28 mouse cellular contexts compared by ENCODE assay signal in genomic region chr16:44976081-44976480, GRCm38 (mm10). TPM values are rescaled to one million over a fixed set of nuclear protein-coding genes. Genes with fewer than 3 reads are reported as not detected.
DNase-seq lines count a peak whose midpoint lies in the region; ATAC-seq and TF ChIP-seq lines count a peak whose summit lies in the region.
"Had no signal": no experiment of that assay in that cellular context is flagged by ENCODE, and none has a peak within 500 bp of the region (broad histone marks: within the 10 kb centered on the region; RNA-seq: fewer than 3 reads in every experiment).

No protein-coding gene starts in this region.

- no peak overlapping the region for H3K27ac ChIP-seq in embryonic facial prominence, embryonic 11.5 days (replicated peaks; ENCODE audit: low read depth, low read length)
- no peak overlapping the region for H3K27ac ChIP-seq in embryonic facial prominence, embryonic 10.5 days (replicated peaks)
- peak overlapping the region; percentile 34; the same call in 1 of the 2 replicates for H3K27ac ChIP-seq in embryonic fibroblast, embryonic 13.5 days (ENCODE audit: insufficient read depth, low read length)
- H3K27ac ChIP-seq: embryonic facial prominence, embryonic 13.5 days; forebrain, embryonic 10.5 days; forebrain, embryonic 13.5 days; heart, adult 2 months; heart, embryonic 10.5 days; heart, embryonic 13.5 days; hindbrain, embryonic 14.5 days; hindbrain, postnatal 0 days had no signal

- H3K9ac ChIP-seq in embryonic facial prominence, embryonic 11.5 days (replicated peaks; ENCODE audit: low read length) = no peak overlapping the region
- H3K9ac ChIP-seq: embryonic facial prominence, embryonic 13.5 days; forebrain, embryonic 13.5 days; heart, embryonic 13.5 days; hindbrain, embryonic 14.5 days had no signal

- H3K4me1 ChIP-seq in embryonic facial prominence, embryonic 11.5 days (ENCODE audit: control insufficient read depth, insufficient read depth, low read length) = no peaks in the 10 kb centered on the region
- H3K4me1 ChIP-seq in embryonic facial prominence, embryonic 10.5 days = peaks cover 3% of the 10 kb centered on the region; the same call in 1 of the 2 replicates
- no peaks in the 10 kb centered on the region; the same call in 1 of the 2 replicates for H3K4me1 ChIP-seq in embryonic fibroblast, embryonic 13.5 days (ENCODE audit: control insufficient read depth, insufficient read depth, low read length)
- H3K4me1 ChIP-seq: forebrain, embryonic 10.5 days; forebrain, embryonic 13.5 days; heart, embryonic 10.5 days; heart, embryonic 13.5 days had no signal

- no peak overlapping the region for H3K4me3 ChIP-seq in embryonic facial prominence, embryonic 11.5 days (ENCODE audit: low read depth, low read length)
- H3K4me3 ChIP-seq in embryonic facial prominence, embryonic 10.5 days = no peak overlapping the region
- H3K4me3 ChIP-seq in embryonic fibroblast, embryonic 13.5 days (ENCODE audit: insufficient read depth, low read length) = no peak overlapping the region
- H3K4me3 ChIP-seq: embryonic facial prominence, embryonic 13.5 days; forebrain, embryonic 10.5 days; forebrain, embryonic 13.5 days; heart, adult 2 months; heart, embryonic 10.5 days; heart, embryonic 13.5 days had no signal

- no peak overlapping the region for H3K4me2 ChIP-seq in embryonic facial prominence, embryonic 11.5 days (ENCODE audit: low read depth, low read length)
- H3K4me2 ChIP-seq: embryonic facial prominence, embryonic 13.5 days; forebrain, embryonic 13.5 days; heart, embryonic 13.5 days; hindbrain, embryonic 14.5 days had no signal

- no peaks in the 10 kb centered on the region for H3K36me3 ChIP-seq in embryonic facial prominence, embryonic 11.5 days (replicated peaks; ENCODE audit: control insufficient read depth, insufficient read depth, low read depth, low read length)
- H3K36me3 ChIP-seq in embryonic facial prominence, embryonic 10.5 days (replicated peaks) = no peaks in the 10 kb centered on the region
- H3K36me3 ChIP-seq: embryonic facial prominence, embryonic 13.5 days; forebrain, embryonic 10.5 days; heart, embryonic 10.5 days; heart, embryonic 13.5 days had no signal

- H3K27me3 ChIP-seq in embryonic facial prominence, embryonic 11.5 days (ENCODE audit: control insufficient read depth, insufficient read depth, low read length) = no peaks in the 10 kb centered on the region
- H3K27me3 ChIP-seq in embryonic facial prominence, embryonic 10.5 days (replicated peaks; ENCODE audit: low read depth, poor library complexity, severe bottlenecking) = no peaks in the 10 kb centered on the region
- H3K27me3 ChIP-seq: embryonic facial prominence, embryonic 13.5 days; forebrain, embryonic 13.5 days; heart, embryonic 13.5 days had no signal

- no peaks in the 10 kb centered on the region for H3K9me3 ChIP-seq in embryonic facial prominence, embryonic 11.5 days (replicated peaks; ENCODE audit: control insufficient read depth, low read length)
- H3K9me3 ChIP-seq in embryonic facial prominence, embryonic 10.5 days = 0 out of 2 replicates have a peak, but pooled peaks cover 3% of the 10 kb centered on the region
- H3K9me3 ChIP-seq: embryonic facial prominence, embryonic 13.5 days; forebrain, embryonic 10.5 days; forebrain, embryonic 13.5 days; heart, embryonic 10.5 days had no signal

- peak; percentile 7 for DNase-seq in embryonic facial prominence, embryonic 11.5 days (ENCODE audit: low spot score)
- DNase-seq in embryonic facial prominence, embryonic 10.5 days (ENCODE audit: low spot score) = no peak
- DNase-seq in 3T3-L1 (ENCODE audit: low read depth, low spot score) = peak; percentile 35
- DNase-seq in CD4-positive helper T cell, adult 2 months (ENCODE audit: low read depth, low spot score) = peak; percentile 16
- no peak for DNase-seq in liver
- DNase-seq in ovary, adult 18-20 months (ENCODE audit: low spot score) = no peak
- DNase-seq: adrenal gland, postnatal 10 days; adrenal gland, postnatal 36 days; cerebellum, adult 18-20 months; cerebellum, adult 9-10 months; cerebellum, postnatal 25 days; gastrocnemius, postnatal 10 days; gastrocnemius, postnatal 36 days; heart, adult 2 months; heart, postnatal 14 days; heart, postnatal 4 days had no signal

- no peak for TF ChIP-seq POLR2A in embryonic fibroblast, embryonic 13.5 days (IDR thresholded peaks at IDR 0.05; ENCODE audit: low read depth, low read length)

- no peak for ATAC-seq in embryonic facial prominence, embryonic 11.5 days (replicated peaks; ENCODE audit: insufficient number of reproducible peaks, low FRiP score, low TSS enrichment, low read depth)
- ATAC-seq: forebrain, embryonic 13.5 days; forebrain, embryonic 16.5 days; hindbrain, postnatal 0 days; intestine, postnatal 0 days had no signal

- TF ChIP-seq CTCF in embryonic fibroblast, embryonic 13.5 days (IDR thresholded peaks at IDR 0.05; ENCODE audit: borderline replicate concordance, insufficient read depth, low read length) = no peak

RNA-seq across cellular contexts. Expression of gene Cd200r3, which starts 32.6 kb away (rescaled TPM):
- not detected in 2 replicates for polyA plus RNA-seq in embryonic facial prominence, embryonic 11.5 days (2014; fragmentation: Nextera tagmentation; extraction: Ambion mirVana)
- polyA plus RNA-seq in embryonic facial prominence, embryonic 10.5 days (2016; fragmentation: Nextera tagmentation; extraction: Ambion mirVana) = not detected in 2 replicates
- polyA plus RNA-seq in embryonic fibroblast, embryonic 13.5 days (2011; ENCODE audit: insufficient read length, low read depth, missing spikeins) = not detected in 2 replicates
- polyA plus RNA-seq: embryonic facial prominence, embryonic 13.5 days; forebrain, embryonic 10.5 days; forebrain, embryonic 13.5 days; forebrain, embryonic 16.5 days; heart, adult 2 months; hindbrain, embryonic 11.5 days; hindbrain, embryonic 14.5 days; hindbrain, postnatal 0 days; intestine, embryonic 14.5 days had no signal

Comparison
In these comparisons a context has a peak if more than half of its experiments do, and no peak if none do; other contexts are left out.
1. DNase-seq: peak in embryonic facial prominence, embryonic 11.5 days (single experiment), 3T3-L1 (single experiment) and CD4-positive helper T cell, adult 2 months (single experiment); none in embryonic facial prominence, embryonic 10.5 days (single experiment), liver (single experiment) and ovary, adult 18-20 months (single experiment).